Mouse (Mus musculus): ENCODE measurements at regions not wholly inside any gene's neighbourhood (a gene's known extent, or its start where the extent isn't known, plus 50 kb on each side); places are given as distances from the start of the nearest gene placed in this dataset.
A peak's percentile ranks its signal among the peaks of the same experiment; 100 is the strongest.

GRCm38 (mm10) chr2:117912722-117913121 lies 199.0 kb upstream of the Thbs1 start:
- TF ChIP-seq CTCF (conservative IDR thresholded peaks at IDR 0.05; ENCODE audit: insufficient read depth, insufficient read length, low read depth, low read length) (peak; percentile 19; the same call in 1 of the 2 replicates), POLR2A (IDR thresholded peaks at IDR 0.05; ENCODE audit: low read depth, low read length) (no peak)

Data from kidney, adult 2 months (tissue).